Mouse (Mus musculus) midbrain, embryonic 10.5 days (tissue): ENCODE results near the gene Pitx2. TPM values are rescaled to one million over a fixed set of nuclear protein-coding genes. Genes with fewer than 3 reads are reported as not detected.
A peak's percentile ranks its signal among the peaks of the same experiment; 100 is the strongest.

ENCODE experiments used
- DNase-seq: peaks from one replicate; pipeline ENCODE4 v3.0.0-alpha.2; 2017; ENCODE audit warnings: low spot score
- H3K27ac ChIP-seq: fragments of 300-500 bp; sonication (generic); replicated peaks from 2 replicates; pipeline ENCODE4 v1.5.1; 2016; ENCODE audit warnings: mild to moderate bottlenecking
- H3K27me3 ChIP-seq: fragments of 300-500 bp; sonication (generic); 2 replicates; pipeline ENCODE4 v1.6.1; 2016; ENCODE audit warnings: low read depth, mild to moderate bottlenecking; ENCODE audit not compliant: poor library complexity, severe bottlenecking
- H3K36me3 ChIP-seq: fragments of 300-500 bp; sonication (generic); 2 replicates; pipeline ENCODE4 v1.6.1; 2016; ENCODE audit warnings: mild to moderate bottlenecking, moderate library complexity
- H3K4me1 ChIP-seq: fragments of 300-500 bp; sonication (generic); 2 replicates; pipeline ENCODE4 v1.6.1; 2016
- H3K4me3 ChIP-seq: fragments of 300-500 bp; sonication (generic); 2 replicates; pipeline ENCODE4 v1.5.1; 2016; ENCODE audit warnings: mild to moderate bottlenecking, moderate library complexity
- H3K9me3 ChIP-seq: fragments of 300-500 bp; sonication (generic); replicated peaks from 2 replicates; pipeline ENCODE4 v1.6.1; 2016; ENCODE audit warnings: mild to moderate bottlenecking
- WGBS: fragments of 180-500 bp; shearing (Covaris S2); methylation state at CpG from one replicate; pipeline ENCODE4 v1.1.7; 2016; 5-methylcytosine and 5-hydroxymethylcytosine counted together
- polyA plus RNA-seq: library from polyadenylated mRNA; unstranded; fragments of >200 nt; fragmentation: Nextera tagmentation; extraction: Ambion mirVana; gene quantifications from 2 replicates; pipeline ENCODE4 v1.2.1, GENCODE M21; 2016

The Pitx2 gene
- polyA plus RNA-seq, 1 experiment from 2014 or later = 27.8 TPM

DNA sequence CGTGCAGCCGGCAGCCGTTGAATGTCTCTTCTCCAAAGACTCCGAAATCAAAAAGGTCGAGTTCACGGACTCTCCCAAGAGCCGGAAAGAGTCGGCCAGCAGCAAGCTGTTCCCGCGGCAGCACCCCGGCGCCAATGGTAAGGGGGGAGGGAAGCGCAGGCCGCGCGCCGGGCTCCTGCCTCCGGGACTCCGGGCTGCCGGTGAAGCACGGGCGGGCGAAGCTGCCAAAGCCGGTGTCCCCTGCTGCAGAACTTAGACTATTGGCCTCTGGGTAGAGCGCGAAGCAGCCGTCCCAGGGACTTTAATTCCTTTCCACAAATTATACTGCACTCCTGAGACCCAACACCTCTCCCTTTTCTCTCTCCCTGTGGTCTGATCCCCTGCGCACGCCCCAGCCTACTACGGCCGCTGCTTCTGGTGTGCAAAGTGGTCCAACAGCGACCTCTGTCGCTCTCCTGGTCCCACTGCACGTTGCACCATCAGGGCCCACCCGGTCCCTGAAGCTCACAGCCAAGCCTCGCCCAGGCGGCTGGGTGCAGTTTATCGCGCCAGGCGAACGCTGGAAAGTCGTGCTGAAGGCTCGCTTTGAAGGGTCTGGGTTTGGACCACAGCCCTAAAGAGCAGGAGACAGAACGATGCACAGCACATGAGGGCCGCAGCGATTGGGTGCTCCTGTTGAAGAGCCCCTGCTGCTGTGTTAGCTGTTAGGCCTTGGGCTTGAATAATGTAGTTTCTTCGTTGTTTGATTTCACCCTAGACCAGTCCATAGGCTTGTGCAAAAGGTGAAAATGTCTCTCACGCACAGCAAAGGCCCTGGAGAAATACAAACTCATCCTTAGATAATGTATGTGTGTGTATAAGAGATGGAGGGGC lies 5.0 kb downstream of the Pitx2 start:
- under 1% methylated on average over 48 of the region's 48 CpGs for WGBS
- DNase-seq = peak; percentile 91
- H3K27ac ChIP-seq = peak overlapping the region; percentile 78
- H3K4me1 ChIP-seq = peaks cover 47% of the 10 kb centered on the region
- no peaks in the 10 kb centered on the region for H3K36me3 ChIP-seq
- peak overlapping the region; percentile 59 for H3K4me3 ChIP-seq
- H3K27me3 ChIP-seq = peaks cover 100% of the 10 kb centered on the region
- no peaks in the 10 kb centered on the region for H3K9me3 ChIP-seq

DNA sequence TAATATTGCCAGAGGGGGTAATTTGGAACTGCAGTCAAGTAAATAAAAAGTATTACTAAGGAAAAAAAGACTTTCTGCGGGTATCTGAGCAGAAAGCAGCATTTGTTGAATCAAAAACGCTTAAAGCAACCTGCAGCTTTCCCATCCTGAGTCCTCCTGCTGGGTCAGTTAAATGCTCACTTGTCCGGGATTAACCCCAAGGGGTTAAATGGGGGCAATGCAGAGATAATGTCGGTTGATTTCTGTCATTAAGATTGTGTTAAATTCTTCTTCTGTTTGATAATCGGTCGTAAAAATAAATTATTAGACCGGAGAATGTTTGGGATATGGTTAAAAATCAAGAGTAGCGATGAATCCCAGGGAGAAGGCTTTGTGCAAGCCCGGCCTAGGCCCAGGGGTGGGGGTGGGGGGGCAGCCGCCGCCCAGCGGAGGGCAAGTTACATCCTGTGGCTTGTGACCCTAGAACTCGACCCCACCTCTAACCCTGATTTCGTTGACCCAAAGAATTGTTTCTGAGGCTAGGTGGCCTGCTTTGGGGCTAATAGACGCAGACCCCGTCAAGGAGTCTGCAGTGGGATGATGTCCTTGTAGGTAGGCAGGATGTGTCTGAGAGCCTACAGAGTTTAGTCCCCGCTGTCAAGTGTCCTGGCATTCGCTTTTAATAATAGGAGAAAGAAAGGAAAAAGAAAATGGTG lies 6.0 kb downstream of the Pitx2 start:
- peaks cover 100% of the 10 kb centered on the region for H3K27me3 ChIP-seq
- DNase-seq = peak; percentile 28
- H3K27ac ChIP-seq = no peak overlapping the region
- H3K4me1 ChIP-seq = peaks cover 39% of the 10 kb centered on the region
- WGBS = under 1% methylated on average over 18 of the region's 18 CpGs
- H3K9me3 ChIP-seq = no peaks in the 10 kb centered on the region
- H3K4me3 ChIP-seq = peak overlapping the region; percentile 59; the same call in 1 of the 2 replicates
- no peaks in the 10 kb centered on the region for H3K36me3 ChIP-seq

- Histone ChIP-seq H3K27me3 (peaks cover 100% of the 10 kb centered on the region), H3K36me3 (no peaks in the 10 kb centered on the region), H3K27ac (no peak overlapping the region), H3K4me3 (peak overlapping the region; percentile 18; the same call in 1 of the 2 replicates), H3K4me1 (peaks cover 39% of the 10 kb centered on the region), H3K9me3 (no peaks in the 10 kb centered on the region)
- 1% methylated on average over 13 of the region's 13 CpGs for WGBS
- DNase-seq = peak; percentile 44
Measured at GRCm38 (mm10) chr3:129206776-129207175, 7.1 kb downstream of the Pitx2 start.

- 1% methylated on average over 24 of the region's 24 CpGs for WGBS
- Histone ChIP-seq H3K27ac (no peak overlapping the region), H3K9me3 (no peaks in the 10 kb centered on the region), H3K27me3 (peaks cover 100% of the 10 kb centered on the region), H3K4me1 (peaks cover 38% of the 10 kb centered on the region), H3K36me3 (no peaks in the 10 kb centered on the region), H3K4me3 (peak overlapping the region; percentile 18)
- DNase-seq = peak; percentile 46
Measured at GRCm38 (mm10) chr3:129207231-129208030, 7.8 kb downstream of the Pitx2 start.

DNA sequence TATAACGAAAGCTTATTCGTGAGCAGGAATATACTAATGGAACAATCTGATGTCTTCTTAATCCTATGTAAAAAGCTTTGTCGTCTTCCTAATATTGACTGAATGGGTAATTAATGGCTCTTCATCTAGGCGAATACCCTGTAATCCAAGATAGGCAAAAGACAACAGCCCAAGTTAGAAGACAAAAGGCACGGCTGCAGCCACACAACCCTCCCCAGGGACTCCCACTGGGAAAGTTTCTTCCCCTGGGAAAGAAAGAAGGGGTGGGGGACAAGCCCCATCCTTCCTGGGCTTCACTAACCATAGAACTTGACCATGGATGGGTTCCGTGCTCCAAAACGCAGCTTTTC lies 8.3 kb downstream of the Pitx2 start:
- H3K4me3 ChIP-seq = no peak overlapping the region
- no peak overlapping the region for H3K27ac ChIP-seq
- no peaks in the 10 kb centered on the region for H3K36me3 ChIP-seq
- no peaks in the 10 kb centered on the region for H3K9me3 ChIP-seq
- H3K4me1 ChIP-seq = peaks cover 32% of the 10 kb centered on the region
- 4% methylated on average over 7 of the region's 7 CpGs for WGBS
- DNase-seq = peak; percentile 25
- H3K27me3 ChIP-seq = peaks cover 100% of the 10 kb centered on the region

- no peak overlapping the region for H3K4me3 ChIP-seq
- peaks cover 100% of the 10 kb centered on the region for H3K27me3 ChIP-seq
- peaks cover 32% of the 10 kb centered on the region for H3K4me1 ChIP-seq
- H3K9me3 ChIP-seq = no peaks in the 10 kb centered on the region
- no peak overlapping the region for H3K27ac ChIP-seq
- H3K36me3 ChIP-seq = no peaks in the 10 kb centered on the region
- no peak for DNase-seq
- WGBS = 8% methylated on average over 10 of the region's 10 CpGs
Measured at GRCm38 (mm10) chr3:129208421-129208820, 8.7 kb downstream of the Pitx2 start.

DNA sequence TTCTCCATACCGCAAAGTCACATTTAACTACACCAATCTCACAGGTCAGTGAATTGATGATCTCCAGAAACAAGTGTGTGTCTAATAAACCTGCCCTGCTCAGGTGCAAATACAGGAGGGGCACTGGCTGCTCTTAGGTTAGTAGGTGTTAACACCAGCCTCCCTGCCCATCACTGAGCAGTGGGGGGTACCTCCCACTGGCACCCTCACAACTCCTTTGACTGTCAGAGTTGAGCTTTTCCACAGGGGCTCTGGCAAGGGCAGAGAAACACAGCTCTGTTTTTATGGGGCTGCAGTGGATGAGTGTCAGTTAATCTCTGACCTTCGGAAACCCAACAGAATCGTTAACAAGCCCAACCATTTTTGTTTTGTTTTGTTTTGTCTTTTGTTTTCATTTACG lies 9.6 kb downstream of the Pitx2 start:
- Histone ChIP-seq H3K27me3 (peaks cover 100% of the 10 kb centered on the region), H3K36me3 (no peaks in the 10 kb centered on the region), H3K27ac (no peak overlapping the region), H3K4me1 (peaks cover 32% of the 10 kb centered on the region), H3K9me3 (no peaks in the 10 kb centered on the region), H3K4me3 (no peak overlapping the region)
- DNase-seq = peak; percentile 22
- 2% methylated on average over 4 of the region's 4 CpGs for WGBS

GRCm38 (mm10) chr3:129209771-129210170 lies 10.1 kb downstream of the Pitx2 start:
- peaks cover 100% of the 10 kb centered on the region for H3K27me3 ChIP-seq
- WGBS = 5% methylated on average over 4 of the region's 4 CpGs
- H3K27ac ChIP-seq = no peak overlapping the region
- H3K9me3 ChIP-seq = no peaks in the 10 kb centered on the region
- H3K4me1 ChIP-seq = peaks cover 32% of the 10 kb centered on the region
- H3K4me3 ChIP-seq = no peak overlapping the region
- DNase-seq = peak; percentile 22
- H3K36me3 ChIP-seq = no peaks in the 10 kb centered on the region

DNA sequence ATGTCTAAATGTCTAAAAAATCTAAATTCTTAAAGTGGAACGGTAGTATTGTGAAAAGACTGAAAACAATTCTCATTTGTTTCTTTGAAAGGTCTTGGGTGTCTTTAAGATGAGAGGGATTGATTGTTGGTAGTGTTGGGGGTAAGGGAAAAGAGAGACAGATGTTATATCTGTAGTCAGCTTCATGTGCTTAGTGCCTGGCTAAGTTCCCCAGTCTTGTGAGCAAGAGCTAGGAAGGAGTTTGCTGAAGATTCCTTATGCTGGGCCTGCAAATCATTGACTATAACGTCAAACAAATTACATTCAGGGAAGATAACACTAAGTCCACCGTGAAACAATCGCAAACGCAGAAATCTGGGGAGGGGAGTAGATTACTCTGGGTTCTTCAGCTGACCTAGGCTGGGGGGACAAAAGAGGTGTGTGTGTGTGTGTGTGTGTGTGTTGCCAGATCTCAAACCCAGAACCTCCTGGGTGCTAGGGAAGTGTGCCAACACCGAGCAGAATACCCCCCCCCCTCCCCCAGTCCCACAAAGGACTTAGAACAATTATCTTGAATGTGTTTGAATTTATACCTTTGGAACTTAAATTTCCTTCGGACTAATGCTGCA lies 12.5 kb downstream of the Pitx2 start:
- WGBS = 2% methylated on average over 7 of the region's 7 CpGs
- peaks cover 43% of the 10 kb centered on the region for H3K4me1 ChIP-seq
- peak; percentile 17 for DNase-seq
- peaks cover 100% of the 10 kb centered on the region for H3K27me3 ChIP-seq
- H3K27ac ChIP-seq = no peak overlapping the region
- H3K36me3 ChIP-seq = no peaks in the 10 kb centered on the region
- H3K9me3 ChIP-seq = no peaks in the 10 kb centered on the region
- H3K4me3 ChIP-seq = no peak overlapping the region

DNA sequence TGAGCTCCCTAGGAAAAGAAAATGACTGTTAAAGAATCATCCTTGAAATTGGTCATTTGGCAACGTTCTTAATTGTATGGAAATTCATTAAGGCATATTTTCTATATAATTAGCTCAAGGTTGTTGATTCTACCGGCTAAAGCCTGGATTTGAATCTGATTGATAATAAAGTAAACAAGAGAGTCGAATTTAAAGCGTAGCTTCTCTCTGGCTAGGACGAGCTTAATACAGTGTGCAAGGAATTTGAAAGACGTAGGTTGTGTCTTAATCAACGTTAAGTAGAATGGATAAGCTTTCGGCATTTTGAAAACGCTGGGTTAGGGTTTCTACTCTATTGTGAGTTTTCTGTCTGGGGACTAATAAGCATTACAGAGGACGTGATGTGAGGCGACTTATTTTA lies 13.1 kb downstream of the Pitx2 start:
- Histone ChIP-seq H3K4me1 (peaks cover 43% of the 10 kb centered on the region), H3K4me3 (no peak overlapping the region), H3K27me3 (peaks cover 100% of the 10 kb centered on the region), H3K9me3 (no peaks in the 10 kb centered on the region), H3K36me3 (no peaks in the 10 kb centered on the region), H3K27ac (no peak overlapping the region)
- WGBS = 3% methylated on average over 11 of the region's 11 CpGs
- DNase-seq = no peak

- H3K4me1 ChIP-seq = peaks cover 51% of the 10 kb centered on the region
- peak overlapping the region; percentile 24; the same call in 1 of the 2 replicates for H3K27ac ChIP-seq
- no peaks in the 10 kb centered on the region for H3K36me3 ChIP-seq
- DNase-seq = peak; percentile 95
- peaks cover 100% of the 10 kb centered on the region for H3K27me3 ChIP-seq
- H3K9me3 ChIP-seq = no peaks in the 10 kb centered on the region
- under 1% methylated on average over 39 of the region's 39 CpGs for WGBS
- peak overlapping the region; percentile 66 for H3K4me3 ChIP-seq
Measured at GRCm38 (mm10) chr3:129213633-129214145, 14.0 kb downstream of the Pitx2 start.

DNA sequence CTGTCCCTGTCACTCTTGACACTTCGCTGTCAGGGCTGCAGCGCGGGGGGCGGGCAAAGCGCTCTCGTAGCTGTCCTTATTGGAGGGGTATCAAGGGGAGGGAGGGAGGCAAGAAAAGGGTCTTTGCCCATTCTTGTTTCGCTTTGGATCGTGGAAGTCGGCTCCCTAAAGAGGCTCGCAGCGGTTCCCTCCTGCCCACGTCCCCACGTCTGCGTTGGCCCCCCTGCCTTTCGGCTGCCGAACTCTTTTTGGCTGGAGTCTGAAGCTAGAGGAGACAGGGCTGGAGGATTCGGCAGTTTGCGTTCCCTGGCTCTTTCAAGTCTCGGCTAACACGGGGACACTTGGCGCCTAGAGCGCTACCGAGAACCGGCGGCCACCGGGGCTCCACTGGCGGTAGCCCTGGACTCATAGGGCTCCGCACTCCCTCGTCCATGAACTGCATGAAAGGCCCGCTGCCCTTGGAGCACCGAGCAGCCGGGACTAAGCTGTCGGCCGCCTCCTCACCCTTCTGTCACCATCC lies 14.5 kb downstream of the Pitx2 start:
- Histone ChIP-seq H3K4me1 (peaks cover 52% of the 10 kb centered on the region), H3K27me3 (peaks cover 100% of the 10 kb centered on the region), H3K4me3 (peak overlapping the region; percentile 66), H3K9me3 (no peaks in the 10 kb centered on the region), H3K36me3 (no peaks in the 10 kb centered on the region), H3K27ac (peak overlapping the region; percentile 24; the same call in 1 of the 2 replicates)
- under 1% methylated on average over 34 of the region's 34 CpGs for WGBS
- no peak for DNase-seq
